Mouse (Mus musculus) kidney, postnatal 14 days (tissue): ENCODE measurements at regions not wholly inside any gene's neighbourhood (a gene's known extent, or its start where the extent isn't known, plus 50 kb on each side); places are given as distances from the start of the nearest gene placed in this dataset.

Experiments
- DNase-seq: peaks from one replicate; pipeline ENCODE4 v3.0.0; 2022; ENCODE audit warnings: mixed read lengths

- DNase-seq = no peak
Observed at GRCm38 (mm10) chr10:17618024-17618423, 105.0 kb upstream of the Cited2 start.

- peak; percentile 35 for DNase-seq
Observed at GRCm38 (mm10) chr10:17619617-17620016, 103.4 kb upstream of the Cited2 start.

GRCm38 (mm10) chr10:17621703-17622385, 101.2 kb upstream of the Cited2 start:
- no peak for DNase-seq

- no peak for DNase-seq
Observed at GRCm38 (mm10) chr10:17622802-17623201, 100.2 kb upstream of the Cited2 start.

GRCm38 (mm10) chr10:17629709-17630108, 93.3 kb upstream of the Cited2 start:
- DNase-seq = no peak

- DNase-seq = no peak
Observed at GRCm38 (mm10) chr10:17630861-17631581, 92.0 kb upstream of the Cited2 start.

- peak; percentile 55 for DNase-seq
Observed at GRCm38 (mm10) chr10:17631817-17632216, 91.2 kb upstream of the Cited2 start.

GRCm38 (mm10) chr10:17632959-17633674, 89.9 kb upstream of the Cited2 start:
- no peak for DNase-seq

GRCm38 (mm10) chr10:17645363-17645762, 77.7 kb upstream of the Cited2 start:
- no peak for DNase-seq

- peak; percentile 54 for DNase-seq
Observed at GRCm38 (mm10) chr10:17646391-17646790, 76.6 kb upstream of the Cited2 start.

- DNase-seq = no peak
Observed at GRCm38 (mm10) chr10:17648077-17648476, 74.9 kb upstream of the Cited2 start.

- DNase-seq = no peak
Observed at GRCm38 (mm10) chr10:17650997-17651750, 71.8 kb upstream of the Cited2 start.

GRCm38 (mm10) chr10:17653325-17653724, 69.7 kb upstream of the Cited2 start:
- DNase-seq = no peak

GRCm38 (mm10) chr10:17653785-17654184, 69.2 kb upstream of the Cited2 start:
- no peak for DNase-seq

- DNase-seq = no peak
Observed at GRCm38 (mm10) chr10:17654308-17654858, 68.6 kb upstream of the Cited2 start.

GRCm38 (mm10) chr10:17655459-17656051, 67.5 kb upstream of the Cited2 start:
- no peak for DNase-seq

- no peak for DNase-seq
Observed at GRCm38 (mm10) chr10:17656305-17656704, 66.7 kb upstream of the Cited2 start.

GRCm38 (mm10) chr10:17656872-17657482, 66.0 kb upstream of the Cited2 start:
- no peak for DNase-seq

- no peak for DNase-seq
Observed at GRCm38 (mm10) chr10:17659575-17659974, 63.4 kb upstream of the Cited2 start.

- no peak for DNase-seq
Observed at GRCm38 (mm10) chr10:17660836-17661452, 62.1 kb upstream of the Cited2 start.

- no peak for DNase-seq
Observed at GRCm38 (mm10) chr10:17666089-17666488, 56.9 kb upstream of the Cited2 start.
